Mouse (Mus musculus) myocyte (in vitro differentiated cells): ENCODE measurements at regions not wholly inside any gene's neighbourhood (a gene's known extent, or its start where the extent isn't known, plus 50 kb on each side); places are given as distances from the start of the nearest gene placed in this dataset.

Experiments used
- H3K27me3 ChIP-seq: one replicate; pipeline ENCODE4 v1.6.1; 2011; ENCODE audit not compliant: control insufficient read depth, insufficient read depth, insufficient read length
- H3K36me3 ChIP-seq: one replicate; pipeline ENCODE4 v1.6.1; 2011; ENCODE audit not compliant: control insufficient read depth, insufficient read depth
- H3K4me2 ChIP-seq: one replicate; pipeline ENCODE4 v1.6.1; 2011; ENCODE audit warnings: low read depth, control low read depth
- H3K4me3 ChIP-seq: one replicate; pipeline ENCODE4 v1.5.1; 2011; ENCODE audit warnings: mild to moderate bottlenecking, control low read depth, moderate library complexity
- H3K79me2 ChIP-seq: one replicate; pipeline ENCODE4 v1.6.1; 2011; ENCODE audit not compliant: control insufficient read depth, insufficient read depth
- H3ac ChIP-seq: one replicate; pipeline ENCODE4 v1.6.1; 2011; ENCODE audit not compliant: control insufficient read depth, insufficient read length
- CEBPB ChIP-seq: IDR thresholded peaks from 2 replicates; pipeline ENCODE4 v1.6.1; 2011; ENCODE audit warnings: mild to moderate bottlenecking, moderate library complexity; ENCODE audit not compliant: poor library complexity, insufficient read depth, severe bottlenecking
- E2F4 ChIP-seq: IDR thresholded peaks from one replicate; pipeline ENCODE4 v1.6.1; 2011; ENCODE audit warnings: mild to moderate bottlenecking, control low read depth, moderate library complexity; ENCODE audit not compliant: insufficient read depth
- MAX ChIP-seq: IDR thresholded peaks from one replicate; pipeline ENCODE4 v1.6.1; 2011; ENCODE audit warnings: low read depth, mild to moderate bottlenecking, control low read depth
- MYOD1 ChIP-seq, 3 experiments: IDR thresholded peaks; one replicate each; pipeline ENCODE4 v1.6.1; 2011; ENCODE audit warnings: control low read depth in 2 of 3, low read depth in 2 of 3, mild to moderate bottlenecking in 2 of 3, moderate library complexity in 1 of 3; ENCODE audit not compliant: insufficient read length in 2 of 3, control insufficient read depth in 1 of 3
- MYOG ChIP-seq, 3 experiments: IDR thresholded peaks; one replicate each; pipeline ENCODE4 v1.6.1; 2011; ENCODE audit warnings: control low read depth in 2 of 3, low read depth in 2 of 3, mild to moderate bottlenecking in 2 of 3; ENCODE audit not compliant: insufficient read length in 2 of 3, control insufficient read depth in 1 of 3, insufficient read depth in 1 of 3
- POLR2A ChIP-seq: IDR thresholded peaks from one replicate; pipeline ENCODE4 v1.6.1; 2011; ENCODE audit warnings: low read depth, mild to moderate bottlenecking, control low read depth, moderate library complexity; ENCODE audit not compliant: insufficient read length
- POLR2AphosphoS2 ChIP-seq: IDR thresholded peaks from one replicate; pipeline ENCODE4 v1.6.1; 2011; ENCODE audit warnings: low read depth, control low read depth; ENCODE audit not compliant: insufficient read length
- REST ChIP-seq: IDR thresholded peaks from one replicate; pipeline ENCODE4 v1.6.1; 2011; ENCODE audit warnings: mild to moderate bottlenecking, control low read depth, moderate library complexity; ENCODE audit not compliant: insufficient read depth, insufficient read length
- SRF ChIP-seq: IDR thresholded peaks from one replicate; pipeline ENCODE4 v1.6.1; 2011; ENCODE audit warnings: low read depth; ENCODE audit not compliant: control insufficient read depth, insufficient read length
- TCF12 ChIP-seq: IDR thresholded peaks from one replicate; pipeline ENCODE4 v1.6.1; 2011; ENCODE audit warnings: mild to moderate bottlenecking, control low read depth; ENCODE audit not compliant: poor library complexity, insufficient read depth, severe bottlenecking
- TCF3 ChIP-seq: IDR thresholded peaks from one replicate; pipeline ENCODE4 v1.6.1; 2011; ENCODE audit warnings: low read depth, control low read depth; ENCODE audit not compliant: insufficient read length
- USF1 ChIP-seq: IDR thresholded peaks from one replicate; pipeline ENCODE4 v1.6.1; 2011; ENCODE audit warnings: low read depth, mild to moderate bottlenecking, control low read depth, moderate library complexity

DNA sequence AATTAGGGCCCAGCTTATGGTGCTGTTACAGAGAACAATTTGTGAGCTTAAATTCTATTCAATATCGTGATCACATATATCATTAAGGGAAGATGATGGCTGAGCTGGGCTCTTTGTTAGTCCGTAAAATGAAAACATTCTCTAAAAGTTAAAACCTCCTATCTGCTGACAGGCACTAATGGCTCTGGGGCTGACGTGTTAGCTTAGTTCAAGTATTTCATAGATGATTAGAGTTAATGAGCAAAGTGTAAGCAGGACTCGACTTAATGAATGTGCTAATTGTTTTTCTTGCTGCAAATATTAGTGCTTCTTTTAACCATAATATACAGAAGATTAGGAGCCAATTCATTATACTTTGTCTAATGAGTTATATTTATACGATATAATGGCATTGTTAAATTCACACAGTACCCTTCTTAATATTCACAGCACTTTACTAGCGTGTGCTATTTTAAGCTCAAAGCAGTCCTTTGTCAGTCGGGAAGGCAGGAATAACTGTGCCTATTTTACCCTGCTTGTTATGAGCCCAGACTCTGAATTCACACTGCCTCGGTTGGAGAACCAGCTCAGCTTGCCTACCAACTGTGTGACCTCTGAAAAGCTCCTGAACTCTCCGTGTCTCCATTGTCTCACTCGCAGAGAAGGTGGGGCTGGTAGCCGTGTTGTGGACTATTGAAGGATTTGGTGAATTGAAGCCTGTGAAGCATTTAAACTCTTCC, 50.6 kb upstream of the 4933402D24Rik start:
- no peaks in the 10 kb centered on the region for H3K36me3 ChIP-seq
- H3ac ChIP-seq: no peak overlapping the region
- no peak overlapping the region for H3K4me3 ChIP-seq
- peak overlapping the region; percentile 2 for H3K4me2 ChIP-seq
- no peak for TF ChIP-seq REST
- TF ChIP-seq E2F4: no peak
- TF ChIP-seq USF1: no peak
- no peak for TF ChIP-seq TCF12
- no peak for TF ChIP-seq MYOD1 (IDR thresholded peaks at IDR 0.05; ENCODE audit: control insufficient read depth in 1 of 3, insufficient read length in 2 of 3, low read depth in 2 of 3)
- no peak for TF ChIP-seq SRF
- TF ChIP-seq MAX: no peak
- TF ChIP-seq POLR2AphosphoS2: no peak
- TF ChIP-seq TCF3: no peak
- TF ChIP-seq MYOG (IDR thresholded peaks at IDR 0.05; ENCODE audit: control insufficient read depth in 1 of 3, insufficient read depth in 1 of 3, insufficient read length in 2 of 3, low read depth in 2 of 3): no peak
- TF ChIP-seq CEBPB: no peak
- no peak for TF ChIP-seq POLR2A
- no peaks in the 10 kb centered on the region for H3K79me2 ChIP-seq
- no peaks in the 10 kb centered on the region for H3K27me3 ChIP-seq
